Mouse (Mus musculus) mesoderm, embryonic 11.5 days (tissue): ENCODE measurements around the gene Tmc6.

ENCODE experiments used
- DNase-seq: peaks from one replicate; pipeline ENCODE4 v3.0.0-alpha.2; 2012; ENCODE audit warnings: low read depth, low spot score

Tmc6 gene

DNA sequence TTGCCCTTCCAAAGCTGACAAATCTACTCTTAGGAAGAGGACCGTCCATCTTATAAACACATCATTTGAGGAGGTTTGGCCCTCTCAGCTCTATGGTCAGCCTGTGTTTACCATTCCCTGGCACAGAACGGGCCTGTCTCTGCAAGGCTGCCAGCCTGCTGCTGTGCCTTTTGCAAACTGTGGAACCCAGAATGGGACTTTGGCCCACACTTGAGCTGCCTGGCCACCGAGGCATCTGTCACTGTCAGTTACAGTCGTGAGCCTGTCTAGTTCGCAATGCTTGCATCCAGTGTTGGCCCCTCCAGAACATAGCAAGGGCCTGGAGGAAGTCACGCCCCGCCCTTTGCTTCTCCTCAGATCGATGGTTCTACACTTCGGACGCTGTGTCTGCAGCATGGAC is 22.7 kb downstream of the Tmc6 start:
- DNase-seq, result no peak

DNA sequence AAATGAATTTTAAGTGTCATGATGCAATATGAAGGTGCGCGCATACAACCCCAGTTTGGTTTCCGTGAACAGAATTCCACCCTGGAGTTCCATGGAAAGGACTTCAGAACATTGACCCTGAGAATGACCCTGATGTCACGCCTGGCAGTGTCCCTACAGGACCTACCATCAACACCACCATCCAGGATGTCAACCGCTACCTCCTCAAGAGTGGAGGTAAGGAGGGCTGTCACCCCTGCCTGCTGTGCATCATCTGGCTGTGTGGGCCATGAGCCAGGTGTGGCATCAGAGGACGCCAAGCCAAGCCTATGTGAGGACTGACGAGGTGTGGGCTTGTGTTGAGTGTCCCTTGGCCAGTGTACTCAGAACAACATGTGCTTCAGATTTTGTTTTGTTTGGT is 26.1 kb downstream of the Tmc6 start:
- DNase-seq, result no peak

DNA sequence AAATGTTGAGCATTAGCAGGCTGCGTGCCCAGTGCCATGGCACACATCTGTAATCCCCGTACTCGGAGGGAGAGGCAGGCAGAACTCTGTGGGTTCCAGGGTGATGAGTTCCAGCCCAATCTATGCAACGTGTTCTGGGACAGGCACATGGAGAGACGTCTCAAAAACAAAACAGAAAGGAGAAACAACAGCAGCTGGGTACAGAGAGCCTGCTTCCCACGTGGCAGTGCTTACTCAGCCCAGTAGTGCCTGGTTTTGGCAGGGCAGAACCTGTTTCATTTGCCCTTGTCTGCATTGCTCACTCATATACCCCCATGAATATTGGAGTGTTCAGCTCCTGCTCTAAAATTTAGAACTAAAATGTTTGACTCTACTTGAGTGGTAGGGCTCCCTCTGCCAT is 30.5 kb downstream of the Tmc6 start:
- DNase-seq, result no peak

DNA sequence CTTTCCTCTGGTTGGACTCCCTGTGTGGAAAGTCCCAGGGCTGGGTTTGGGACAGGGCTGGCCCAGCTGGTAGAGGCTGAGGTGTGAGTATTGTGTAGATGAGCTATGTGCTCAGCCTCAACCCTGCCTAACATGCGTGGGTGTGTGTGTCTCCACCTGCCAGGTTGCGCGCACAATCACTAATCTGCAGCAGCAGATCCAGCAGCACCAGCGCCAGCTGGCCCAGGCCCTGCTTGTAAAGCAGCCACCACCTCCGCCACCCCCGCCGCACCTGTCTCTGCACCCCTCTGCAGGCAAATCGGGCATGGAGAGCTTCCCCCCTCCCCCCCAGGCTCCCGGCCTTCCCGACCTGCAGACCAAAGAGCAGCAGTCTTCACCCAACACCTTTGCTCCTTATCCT is 32.6 kb downstream of the Tmc6 start:
- DNase-seq, result no peak

DNA sequence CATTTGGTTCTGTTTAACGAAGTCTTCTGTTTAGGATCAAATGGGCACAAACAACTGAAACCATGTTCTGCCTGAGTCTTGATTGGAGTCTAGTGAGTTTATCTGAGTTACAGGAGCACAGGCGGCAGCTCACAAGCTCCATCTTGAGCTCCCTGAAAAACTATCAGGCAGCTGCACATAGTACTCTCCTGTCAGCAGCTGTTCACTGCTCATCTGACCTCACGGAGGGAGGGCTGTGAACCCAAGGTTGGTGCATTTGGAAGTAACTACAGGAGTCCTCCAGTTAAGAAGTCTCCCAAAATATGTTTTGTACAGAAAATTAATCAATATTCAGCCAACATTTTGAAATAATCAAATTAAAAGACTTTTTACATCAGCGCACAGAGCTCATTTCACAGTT is 33.4 kb downstream of the Tmc6 start:
- DNase-seq, result no peak

DNA sequence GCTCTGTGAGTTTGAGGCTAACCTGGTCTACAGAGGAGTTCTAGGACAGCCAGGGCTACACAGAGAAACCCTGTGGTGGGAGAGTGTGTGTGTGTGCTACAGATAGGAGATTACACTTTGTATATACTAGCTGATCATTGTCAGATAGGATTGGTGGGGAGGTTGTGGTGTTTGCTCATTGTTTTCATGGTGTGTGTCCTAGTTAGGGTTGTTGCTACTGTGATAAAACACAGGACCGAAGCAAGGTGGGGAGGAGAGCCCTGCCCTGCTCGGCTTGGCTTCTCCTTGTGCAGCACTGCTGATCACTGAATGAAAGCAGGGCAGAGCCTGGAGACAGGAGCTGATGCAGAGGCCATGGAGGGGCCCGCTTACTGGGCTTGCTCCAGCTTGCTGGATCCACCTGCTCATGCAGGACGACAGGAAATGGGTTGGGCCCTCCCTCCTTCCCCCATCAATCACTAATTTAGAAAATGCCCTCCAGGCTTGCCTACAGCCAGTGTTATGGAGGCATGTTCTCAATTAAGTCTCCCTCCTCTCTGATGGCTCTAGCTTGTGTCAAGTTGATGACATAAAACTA is 38.5 kb downstream of the Tmc6 start:
- peak; percentile 48 for DNase-seq

DNA sequence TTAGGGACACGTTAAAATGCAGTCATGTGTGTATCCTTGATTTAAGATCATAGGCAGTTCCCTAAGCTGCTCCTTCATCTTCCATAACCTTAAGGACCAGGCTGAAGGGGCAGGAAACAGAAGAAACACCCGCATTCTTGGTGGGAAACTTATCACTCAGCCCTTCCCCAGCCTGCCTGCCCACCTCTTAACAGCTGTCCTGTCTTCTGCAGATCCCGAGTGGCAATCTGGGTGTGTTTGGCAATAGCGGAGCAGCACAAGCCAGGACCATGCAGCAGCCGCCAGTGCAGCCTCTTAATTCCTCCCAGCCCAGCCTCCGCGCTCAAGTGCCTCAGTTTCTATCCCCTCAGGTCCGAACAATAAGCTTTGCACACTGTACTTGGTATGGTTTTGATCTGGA is 39.3 kb downstream of the Tmc6 start:
- DNase-seq, result no peak

DNA sequence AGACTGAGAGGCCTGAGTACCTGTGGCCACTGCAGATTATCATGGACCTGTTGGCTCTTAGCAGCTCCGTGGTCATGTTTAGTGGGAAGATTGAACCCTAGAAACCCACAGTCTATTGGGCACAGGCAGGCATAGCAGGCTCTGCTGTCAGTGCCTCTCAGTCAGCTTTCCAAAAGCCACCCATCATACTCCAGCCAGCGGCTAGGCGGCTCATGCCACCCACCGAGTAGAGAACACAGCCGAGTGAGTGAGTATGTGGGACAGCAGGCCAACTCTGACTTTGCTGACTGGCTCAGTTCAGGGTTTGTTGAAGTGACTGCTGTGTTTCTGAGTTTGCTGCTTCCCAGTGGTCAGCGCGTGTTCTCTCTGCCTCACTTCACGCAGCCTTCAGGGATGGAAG is 39.8 kb downstream of the Tmc6 start:
- no peak for DNase-seq

DNA sequence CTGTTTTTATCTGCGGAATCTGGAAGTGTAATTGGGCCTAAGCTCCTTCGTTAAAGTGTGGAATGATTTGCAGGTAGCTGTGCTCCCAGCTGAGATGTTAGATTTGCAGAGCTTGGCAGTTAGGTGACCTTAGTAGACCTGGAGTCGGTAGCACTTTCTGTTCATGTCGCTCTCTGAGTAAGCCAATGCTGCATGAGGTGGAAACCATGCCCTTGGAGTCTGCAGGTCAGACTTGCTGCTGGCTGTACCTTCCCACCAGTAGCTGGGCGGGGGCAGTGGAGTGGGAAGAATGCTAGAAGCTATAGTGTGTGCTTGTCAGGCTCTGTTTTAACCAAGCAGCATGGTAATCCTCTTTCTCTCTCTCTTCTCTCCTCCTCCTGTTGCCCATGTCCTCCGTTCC is 40.9 kb downstream of the Tmc6 start:
- no peak for DNase-seq

DNA sequence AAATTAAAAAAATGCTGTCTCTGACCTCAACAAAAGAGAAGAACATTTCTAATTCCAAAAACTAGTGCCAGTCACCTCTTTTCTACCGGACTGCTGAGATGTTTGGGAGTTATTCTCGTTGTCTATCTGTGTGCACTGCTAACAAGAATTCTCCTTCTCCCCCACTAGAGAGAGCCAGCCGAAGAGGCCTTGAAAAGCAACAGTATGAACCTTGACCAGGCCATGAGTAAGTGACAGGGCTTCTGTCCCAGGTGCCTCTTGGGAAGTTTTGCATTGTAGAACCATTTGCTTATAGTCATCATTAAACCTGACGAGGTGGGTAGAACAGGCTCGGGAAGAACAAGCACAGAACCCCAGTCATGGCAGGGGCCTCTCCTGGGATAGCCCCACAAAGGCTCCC is 43.9 kb downstream of the Tmc6 start:
- DNase-seq, result no peak

DNA sequence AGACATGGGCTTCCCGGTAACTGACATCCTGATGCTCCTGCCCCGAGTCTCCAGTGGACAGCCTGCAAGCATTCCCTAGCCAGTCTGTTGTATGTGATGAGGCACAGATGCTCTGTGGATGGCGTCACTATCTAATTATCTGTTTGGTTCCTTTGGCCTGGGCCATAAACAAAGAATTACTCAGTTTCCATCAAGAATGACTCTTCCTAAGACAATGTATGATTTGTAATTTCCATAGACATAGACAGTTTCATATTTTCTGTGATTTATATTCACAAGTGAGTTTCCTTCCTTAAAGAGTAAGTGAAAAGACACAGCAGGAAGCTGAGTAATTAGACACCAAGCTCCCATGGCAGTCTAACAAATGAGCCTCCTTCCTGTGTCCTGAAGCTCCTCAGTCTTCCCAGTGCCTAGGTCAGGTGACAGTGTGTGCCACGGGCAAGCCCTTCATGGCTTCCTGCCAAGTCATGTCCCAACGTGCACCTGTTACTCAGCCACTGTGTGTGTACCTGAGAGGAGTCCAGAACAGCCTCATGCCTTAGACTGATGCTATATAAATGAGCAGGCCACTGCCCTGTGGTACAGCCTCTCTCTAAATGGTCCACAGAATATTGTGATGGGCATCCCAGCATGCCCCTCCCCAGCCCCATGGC is 45.8 kb downstream of the Tmc6 start:
- no peak for DNase-seq

DNA sequence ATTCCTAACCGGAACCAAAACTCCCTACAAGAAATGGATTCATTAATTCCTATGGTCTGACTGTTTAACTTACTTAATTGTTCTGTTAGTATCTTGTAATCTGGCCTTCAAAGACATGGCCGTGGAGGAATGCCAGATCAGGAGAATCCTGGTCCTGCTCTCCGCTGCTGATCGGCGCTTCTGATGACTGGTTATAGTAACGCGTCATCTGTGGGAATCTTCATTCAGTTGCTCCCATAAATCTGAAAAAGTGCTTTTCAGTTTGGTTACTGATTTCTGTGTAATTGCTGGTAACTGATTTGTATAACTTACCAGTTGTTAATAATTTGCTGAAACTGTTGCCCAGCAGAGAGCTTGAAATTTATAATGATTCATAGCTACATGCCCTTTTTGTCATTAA is 50.5 kb downstream of the Tmc6 start:
- no peak for DNase-seq

DNA sequence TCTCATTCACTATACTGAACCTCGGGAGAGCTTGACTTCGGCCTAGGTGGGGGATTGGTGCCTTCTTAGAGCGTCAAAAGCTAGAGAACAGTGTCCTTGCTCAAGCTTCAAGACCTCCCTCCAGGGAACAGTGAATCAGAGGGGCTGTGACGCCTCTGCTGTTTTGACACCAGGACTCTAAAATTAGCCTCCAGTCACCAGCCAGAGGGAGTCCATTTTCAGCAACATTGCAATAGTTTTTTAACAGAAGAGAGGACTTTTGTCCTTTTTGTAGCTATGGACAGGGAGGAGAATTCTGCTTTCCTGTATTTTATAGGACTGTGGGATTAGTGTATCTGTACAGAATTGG is 51.5 kb downstream of the Tmc6 start:
- DNase-seq, result no peak

DNA sequence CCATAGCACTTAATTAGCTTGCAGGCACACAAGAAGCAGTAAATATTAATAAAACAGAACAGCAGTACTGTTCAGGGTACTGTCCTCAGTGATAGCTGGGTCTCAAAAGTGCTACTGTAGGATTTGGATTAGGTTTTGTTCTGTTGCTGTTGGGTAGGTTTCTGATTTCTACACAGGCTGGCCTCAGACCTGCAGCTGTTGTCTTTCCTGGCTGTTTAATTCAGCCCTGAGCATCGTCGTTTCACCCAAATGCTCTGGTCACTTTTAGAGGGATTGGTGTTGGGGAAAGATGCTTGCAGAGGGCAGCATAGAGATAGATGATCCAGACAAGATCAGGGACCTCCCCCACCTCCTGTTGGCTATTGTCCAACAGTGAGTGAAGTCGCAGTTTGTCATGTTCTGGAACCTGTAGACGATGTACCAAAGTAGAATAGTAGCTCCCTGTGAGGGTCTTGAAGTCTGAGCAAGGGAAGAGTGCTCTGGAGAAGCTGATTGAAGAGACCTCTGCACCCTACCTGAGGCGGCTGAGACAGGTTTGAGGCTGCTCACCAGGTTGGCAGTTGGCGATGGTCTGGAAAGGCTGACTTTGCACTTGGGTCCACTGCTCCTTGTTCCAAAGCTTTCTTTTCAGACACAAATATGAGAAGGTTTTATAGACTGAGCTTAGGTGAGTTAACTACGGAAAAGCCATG is 52.1 kb downstream of the Tmc6 start:
- no peak for DNase-seq

DNA sequence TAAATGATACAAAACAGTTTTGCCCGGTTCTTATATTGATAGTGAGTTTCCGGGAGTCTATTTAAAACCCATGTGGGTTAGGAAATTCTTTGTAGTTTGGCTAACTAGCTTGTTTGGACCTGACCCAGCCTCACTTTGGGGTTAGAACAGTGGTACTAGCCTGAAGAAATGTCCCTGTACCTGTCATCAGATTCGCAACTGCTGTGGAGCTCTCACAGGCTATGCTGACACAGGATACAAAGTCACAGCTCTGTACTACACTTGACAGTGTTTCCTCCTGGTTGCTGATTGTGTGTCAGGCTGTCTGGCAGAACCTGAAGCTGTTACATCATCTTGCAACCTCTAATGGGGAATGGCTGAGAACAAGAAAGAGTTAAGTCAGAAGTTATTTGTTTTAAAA is 52.7 kb downstream of the Tmc6 start:
- no peak for DNase-seq

DNA sequence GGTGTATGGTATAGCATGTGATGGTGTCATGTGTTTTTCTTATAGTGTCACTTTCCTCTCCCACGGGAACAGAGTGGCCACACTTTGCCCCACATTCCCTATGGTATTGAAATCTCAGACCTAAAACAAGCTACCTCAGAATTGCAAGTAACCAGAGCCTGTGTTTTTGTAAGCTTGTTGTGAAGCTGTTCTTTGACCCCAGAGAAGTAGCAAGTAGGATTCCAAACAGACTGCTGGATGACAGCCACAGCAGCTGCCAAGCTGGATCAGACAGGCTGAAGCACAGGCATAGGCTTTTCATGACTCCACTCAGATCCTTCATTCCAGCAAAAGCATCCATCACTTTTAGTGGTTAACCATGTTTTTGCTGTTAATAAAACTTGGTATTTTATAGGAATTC is 53.2 kb downstream of the Tmc6 start:
- DNase-seq, result peak; percentile 34

DNA sequence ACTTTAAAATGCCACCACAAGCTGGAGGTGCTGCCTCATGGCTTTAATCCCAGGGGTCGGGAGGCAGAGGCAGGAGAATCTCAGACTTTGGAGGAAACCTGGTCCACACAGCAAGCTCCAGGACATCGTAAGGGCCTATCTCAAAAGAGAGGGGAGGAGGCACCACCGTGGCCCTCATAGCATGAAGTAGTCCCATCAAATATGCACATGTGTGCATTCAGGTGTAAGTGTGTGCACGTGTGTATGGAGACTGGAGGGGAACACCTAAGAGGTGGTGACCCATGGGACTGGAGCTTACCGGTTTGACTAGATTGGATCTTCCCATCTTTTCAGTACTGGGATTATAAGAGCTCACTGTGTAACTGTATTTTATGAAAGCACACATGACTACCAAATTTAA is 53.8 kb downstream of the Tmc6 start:
- DNase-seq, result no peak

DNA sequence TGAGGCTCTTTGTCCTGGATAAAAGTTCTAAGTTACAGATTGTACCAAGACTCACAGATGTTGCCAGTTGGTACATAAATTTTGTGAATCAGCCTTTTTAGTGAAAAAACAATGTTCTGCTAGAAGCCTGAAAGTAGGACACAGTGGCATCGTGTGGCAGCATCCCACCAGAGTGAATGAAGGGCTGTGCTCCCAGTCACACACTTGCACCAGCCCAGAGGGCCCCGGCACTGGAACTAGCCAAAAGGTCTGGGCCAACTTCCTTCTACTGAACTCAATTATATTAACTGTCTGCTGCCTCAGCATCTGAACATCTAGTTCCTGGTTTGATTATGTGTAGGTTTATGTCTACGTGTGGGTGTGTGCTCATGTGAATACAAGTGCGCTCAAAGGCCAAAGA is 55.0 kb downstream of the Tmc6 start:
- no peak for DNase-seq

DNA sequence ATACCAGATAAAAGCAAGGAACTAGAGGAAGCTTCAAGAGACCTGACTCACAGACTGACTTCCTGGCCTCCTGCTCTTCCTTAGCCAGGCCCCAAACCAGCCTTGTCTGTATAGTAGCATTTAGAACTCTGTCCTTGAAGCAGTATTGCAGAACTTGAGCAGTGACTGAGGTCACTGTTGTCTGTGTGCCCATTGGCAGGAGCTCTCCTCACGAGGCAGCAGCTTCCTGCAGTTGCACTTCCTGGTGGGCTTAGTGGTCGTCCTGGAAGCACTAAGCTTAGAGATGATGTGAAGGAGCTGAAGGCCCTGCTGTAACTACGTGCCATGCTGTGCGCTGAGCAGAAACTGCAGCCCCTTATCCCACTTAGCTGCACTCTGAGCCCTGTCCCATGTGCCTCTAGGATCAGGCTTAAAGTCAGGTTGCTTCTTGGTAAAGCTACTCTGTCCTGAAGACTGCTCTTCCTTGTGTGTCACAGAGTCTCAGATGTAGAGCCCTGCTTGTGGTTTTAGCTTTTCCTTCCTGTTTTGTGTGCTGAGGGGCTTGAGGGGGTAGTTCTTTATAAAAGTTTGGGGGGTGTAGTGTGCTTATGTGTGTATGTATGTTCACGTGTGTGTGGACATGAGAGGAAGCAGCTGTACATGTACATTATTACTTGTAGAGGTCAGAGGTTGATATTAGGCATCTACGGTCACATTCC is 57.2 kb downstream of the Tmc6 start:
- no peak for DNase-seq

DNA sequence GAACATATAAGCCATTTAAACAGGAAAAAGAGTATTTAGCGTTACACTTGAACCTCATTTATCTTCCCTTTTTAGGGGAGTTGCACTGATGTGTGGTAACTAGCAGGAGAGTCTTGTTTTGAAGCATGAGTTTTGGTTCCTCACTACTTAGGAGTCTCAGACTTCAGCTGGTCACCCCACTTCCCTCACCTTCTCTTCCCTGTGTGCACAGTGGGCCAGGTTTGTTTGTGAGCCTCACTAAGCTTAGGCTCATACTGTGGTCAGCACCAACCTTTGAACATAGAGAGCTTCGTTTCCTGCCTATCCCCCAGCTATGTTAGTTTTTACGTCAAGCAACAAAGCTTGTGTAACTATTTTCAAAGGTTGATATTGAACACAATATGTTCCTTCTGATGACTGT is 63.2 kb downstream of the Tmc6 start:
- no peak for DNase-seq
